Mouse (Mus musculus): Measurements from ENCODE around the gene Uchl3.
A peak's percentile ranks its signal among the peaks of the same experiment; 100 is the strongest.

Uchl3 gene

GRCm38 (mm10) chr14:101666536-101666935, 12.8 kb downstream of the Uchl3 start:
- DNase-seq (ENCODE audit: low spot score in 2 of 2) = no peak

- DNase-seq (ENCODE audit: low spot score in 2 of 2) = no peak
These were observed 14.9 kb downstream of the Uchl3 start for GRCm38 (mm10) chr14:101668626-101669025.

- DNase-seq (ENCODE audit: low spot score in 2 of 2) = no peak
These were observed 18.5 kb downstream of the Uchl3 start for GRCm38 (mm10) chr14:101672226-101672625.

GRCm38 (mm10) chr14:101687696-101688095, 33.9 kb downstream of the Uchl3 start:
- DNase-seq (ENCODE audit: low spot score in 2 of 2) = no peak

GRCm38 (mm10) chr14:101688406-101688805, 34.6 kb downstream of the Uchl3 start:
- no peak for DNase-seq (ENCODE audit: low spot score in 2 of 2)

- no peak for DNase-seq (ENCODE audit: low spot score in 2 of 2)
These were observed 50.7 kb downstream of the Uchl3 start for GRCm38 (mm10) chr14:101704479-101704878.

- DNase-seq (ENCODE audit: low spot score in 2 of 2) = no peak
These were observed 53.3 kb downstream of the Uchl3 start for GRCm38 (mm10) chr14:101707088-101707487.

GRCm38 (mm10) chr14:101714414-101714813, 60.6 kb downstream of the Uchl3 start:
- no peak for DNase-seq (ENCODE audit: low spot score in 2 of 2)

- DNase-seq (ENCODE audit: low spot score in 2 of 2) = peak; percentile 13 to 15
These were observed 75.6 kb downstream of the Uchl3 start, which contains the start of the genes Gm9922 and Lmo7 for GRCm38 (mm10) chr14:101729237-101729971. Gm9922 (minus strand) TSS chr14:101729814. Lmo7 (plus strand) TSS chr14:101729957.

- DNase-seq (ENCODE audit: low spot score in 2 of 2) = no peak
These were observed 76.4 kb downstream of the Uchl3 start for GRCm38 (mm10) chr14:101729972-101730692.

GRCm38 (mm10) chr14:101733542-101734303, 80.0 kb downstream of the Uchl3 start:
- DNase-seq (ENCODE audit: low spot score in 2 of 2) = no peak

- no peak for DNase-seq (ENCODE audit: low spot score in 2 of 2)
These were observed 83.7 kb downstream of the Uchl3 start for GRCm38 (mm10) chr14:101737501-101737900.

Measured in frontal cortex, postnatal 36 days (tissue).